Mouse (Mus musculus) kidney, postnatal 0 days (tissue): ENCODE measurements around the gene Arfip1. TPM values are rescaled to one million over a fixed set of nuclear protein-coding genes. Genes with fewer than 3 reads are reported as not detected.

Experiments
- ATAC-seq: fragments of 200-750 bp; cut with Nextera tagmentation; replicated peaks from 2 replicates; pipeline ENCODE4 v1.8.0; 2017; ENCODE audit warnings: low read depth, moderate number of reproducible peaks, moderate TSS enrichment, moderate library complexity; ENCODE audit not compliant: low FRiP score
- DNase-seq: peaks from one replicate; pipeline ENCODE4 v3.0.0-alpha.2; 2016; ENCODE audit warnings: low spot score
- H3K27ac ChIP-seq: fragments of 300-500 bp; sonication (generic); 2 replicates; pipeline ENCODE4 v1.5.1; 2014; ENCODE audit warnings: mild to moderate bottlenecking
- H3K27me3 ChIP-seq: fragments of 300-500 bp; sonication (generic); 2 replicates; pipeline ENCODE4 v1.6.1; 2014; ENCODE audit warnings: low read length, mixed read lengths; ENCODE audit not compliant: insufficient read depth
- H3K36me3 ChIP-seq: fragments of 300-500 bp; sonication (generic); 2 replicates; pipeline ENCODE4 v1.6.1; 2014; ENCODE audit warnings: low read length, mixed read lengths; ENCODE audit not compliant: insufficient read depth
- H3K4me1 ChIP-seq: fragments of 300-500 bp; sonication (generic); replicated peaks from 2 replicates; pipeline ENCODE4 v1.6.1; 2014; ENCODE audit warnings: antibody characterized with exemption, low read length, mixed read lengths; ENCODE audit not compliant: insufficient read depth
- H3K4me2 ChIP-seq: fragments of 300-500 bp; sonication (generic); 2 replicates; pipeline ENCODE4 v1.6.1; 2014; ENCODE audit warnings: mild to moderate bottlenecking, low read length, moderate library complexity, mixed read lengths
- H3K4me3 ChIP-seq: fragments of 300-500 bp; sonication (generic); replicated peaks from 2 replicates; pipeline ENCODE4 v1.5.1; 2014; ENCODE audit warnings: low read depth, low read length
- H3K9ac ChIP-seq: fragments of 300-500 bp; sonication (generic); 2 replicates; pipeline ENCODE4 v1.6.1; 2014; ENCODE audit warnings: low read depth, low read length
- H3K9me3 ChIP-seq: fragments of 300-500 bp; sonication (generic); replicated peaks from 2 replicates; pipeline ENCODE4 v1.6.1; 2016; ENCODE audit warnings: low read length, inconsistent platforms, mixed read lengths
- CTCF ChIP-seq: IDR thresholded peaks from 2 replicates; pipeline ENCODE4 v1.5.1; 2016; ENCODE audit warnings: antibody characterized with exemption, low read depth, mild to moderate bottlenecking, moderate library complexity
- WGBS: fragments of 180-500 bp; shearing (Covaris S2); extraction: QIAGEN DNeasy Blood & Tissue Kit; methylation state at CpG from one replicate; pipeline ENCODE4 v1.1.7; 2014; 5-methylcytosine and 5-hydroxymethylcytosine counted together
- polyA plus RNA-seq: library from polyadenylated mRNA; unstranded; fragments of >200 nt; fragmentation: Nextera tagmentation; extraction: Ambion mirVana; gene quantifications from 2 replicates; pipeline ENCODE4 v1.2.1, GENCODE M21; 2015

Arfip1 gene
- polyA plus RNA-seq, 1 experiment from 2014 or later: 62.7 TPM

DNA sequence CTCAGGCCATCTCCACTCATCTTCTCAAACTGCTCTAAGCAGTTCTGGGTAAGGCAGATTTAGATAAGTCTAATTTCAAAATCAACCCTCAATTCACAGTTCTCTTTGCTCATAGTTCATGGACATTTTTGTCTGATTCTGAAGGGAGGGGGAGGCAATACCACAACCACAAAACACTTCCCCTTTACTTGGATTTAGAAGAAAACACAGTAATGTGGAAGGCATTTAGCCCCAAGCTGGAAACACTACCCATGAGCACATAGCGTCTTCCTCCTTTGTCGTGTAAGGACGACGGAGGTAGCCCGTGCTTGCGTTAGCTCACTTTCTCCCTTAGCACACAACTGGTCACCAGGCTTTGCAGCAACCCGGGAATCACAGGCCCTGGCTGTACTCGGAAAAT is 78.1 kb downstream of the Arfip1 start:
- no peak for TF ChIP-seq CTCF
- WGBS: 92% methylated on average over 8 of the region's 8 CpGs
- no peaks in the 10 kb centered on the region for H3K27me3 ChIP-seq
- no peak overlapping the region for H3K4me2 ChIP-seq
- H3K4me3 ChIP-seq: no peak overlapping the region
- H3K9me3 ChIP-seq: no peaks in the 10 kb centered on the region
- ATAC-seq (no peak), DNase-seq (no peak)
- no peaks in the 10 kb centered on the region for H3K4me1 ChIP-seq
- H3K9ac ChIP-seq: no peak overlapping the region
- 0 out of 2 replicates have a peak, but pooled peaks cover 3% of the 10 kb centered on the region for H3K36me3 ChIP-seq
- no peak overlapping the region for H3K27ac ChIP-seq

DNA sequence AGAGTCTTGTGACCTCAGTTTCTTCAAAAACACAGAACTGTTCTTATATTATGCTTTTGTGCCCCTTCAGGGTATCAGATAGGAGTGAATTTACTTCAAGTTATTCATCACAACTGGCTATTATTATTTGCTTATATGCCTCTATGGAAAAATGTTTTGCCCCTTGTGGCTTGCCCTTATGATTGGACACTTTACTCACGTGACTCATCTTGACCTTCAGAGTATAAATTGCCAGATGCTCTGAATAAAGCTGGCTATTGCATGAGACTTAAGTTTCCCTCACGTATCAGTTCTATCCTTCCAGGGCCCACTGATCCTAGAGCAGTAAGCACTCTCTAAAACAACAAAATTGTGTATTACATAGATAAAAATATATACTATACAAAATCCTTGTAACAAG is 80.3 kb downstream of the Arfip1 start:
- Histone ChIP-seq H3K27me3 (no peaks in the 10 kb centered on the region), H3K36me3 (no peaks in the 10 kb centered on the region), H3K9ac (no peak overlapping the region), H3K4me1 (no peaks in the 10 kb centered on the region), H3K27ac (no peak overlapping the region), H3K9me3 (no peaks in the 10 kb centered on the region), H3K4me3 (no peak overlapping the region), H3K4me2 (no peak overlapping the region)
- no peak for DNase-seq
- TF ChIP-seq CTCF: no peak
- no peak for ATAC-seq
- 53% methylated on average over 2 of the region's 2 CpGs for WGBS

DNA sequence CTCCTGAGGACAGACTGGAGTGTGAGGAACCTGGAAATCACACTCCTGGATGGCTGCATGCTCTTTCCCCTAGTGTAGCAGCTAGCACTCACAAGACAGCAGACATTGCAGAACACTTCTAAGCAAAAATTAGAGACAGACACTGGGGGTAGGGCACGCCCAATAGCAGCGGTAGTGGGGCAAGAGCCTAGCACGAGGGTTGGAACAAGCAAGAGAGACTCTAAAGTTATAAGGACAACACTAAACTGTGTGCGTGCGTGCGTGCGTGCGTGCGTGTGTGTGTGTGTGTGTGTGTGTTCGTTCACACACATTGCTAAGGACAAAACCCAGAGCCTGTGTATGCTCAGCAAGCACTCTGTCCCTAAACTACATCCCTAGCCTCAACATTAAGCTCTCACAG is 81.9 kb downstream of the Arfip1 start:
- TF ChIP-seq CTCF: no peak
- Histone ChIP-seq H3K27me3 (no peaks in the 10 kb centered on the region), H3K9ac (no peak overlapping the region), H3K36me3 (no peaks in the 10 kb centered on the region; the same call in 1 of the 2 replicates), H3K4me3 (no peak overlapping the region), H3K27ac (no peak overlapping the region), H3K4me2 (no peak overlapping the region), H3K4me1 (no peaks in the 10 kb centered on the region), H3K9me3 (no peaks in the 10 kb centered on the region)
- DNase-seq: no peak
- 91% methylated on average over 10 of the region's 10 CpGs for WGBS
- no peak for ATAC-seq

DNA sequence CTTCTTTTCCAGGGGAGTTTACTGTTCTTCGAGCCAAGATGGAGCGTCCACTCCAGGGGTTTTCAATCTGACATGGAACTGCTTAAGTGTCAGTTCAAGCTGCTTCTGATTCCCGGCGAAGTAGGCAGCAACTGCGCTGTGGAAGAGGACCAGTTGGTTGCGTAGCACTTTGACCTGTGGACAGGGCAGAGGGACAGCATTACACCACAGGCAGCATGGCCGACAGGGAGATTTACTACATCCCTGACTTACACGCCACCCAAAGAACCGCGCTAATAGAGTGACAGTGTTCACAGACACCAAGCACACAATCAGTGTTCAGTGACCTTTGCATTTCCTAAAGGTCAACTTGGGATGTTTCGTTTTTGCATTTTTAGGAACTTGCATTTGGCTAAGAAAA is 84.7 kb downstream of the Arfip1 start:
- 49% methylated on average over 11 of the region's 11 CpGs for WGBS
- ATAC-seq (no peak; the same call in 1 of the 2 replicates), DNase-seq (no peak)
- Histone ChIP-seq H3K36me3 (no peaks in the 10 kb centered on the region; the same call in 1 of the 2 replicates), H3K27me3 (no peaks in the 10 kb centered on the region), H3K9me3 (no peaks in the 10 kb centered on the region), H3K4me3 (no peak overlapping the region), H3K27ac (no peak overlapping the region), H3K4me2 (no peak overlapping the region), H3K9ac (no peak overlapping the region), H3K4me1 (no peaks in the 10 kb centered on the region)
- TF ChIP-seq CTCF: no peak

DNA sequence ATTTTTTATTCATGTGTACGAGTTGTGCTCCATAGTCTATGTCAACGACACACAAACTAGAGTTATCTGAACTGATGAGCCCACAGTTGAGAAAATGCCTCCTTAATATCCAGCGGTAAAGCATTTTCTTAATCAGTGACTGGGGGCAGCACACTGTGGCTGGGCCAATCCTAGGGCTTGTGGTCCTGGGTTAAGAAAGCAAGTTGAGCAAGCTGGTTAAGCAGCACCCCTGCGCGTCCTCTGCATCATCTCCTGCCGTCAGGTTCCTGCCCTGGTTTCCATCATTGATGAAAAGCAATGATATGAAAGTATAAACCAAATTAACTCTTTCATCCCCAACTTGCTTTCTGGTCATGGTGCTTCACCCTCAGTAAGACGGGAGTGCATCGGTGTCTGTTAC is 89.8 kb downstream of the Arfip1 start:
- no peaks in the 10 kb centered on the region for H3K9me3 ChIP-seq
- H3K9ac ChIP-seq: no peak overlapping the region
- H3K4me3 ChIP-seq: no peak overlapping the region
- H3K27me3 ChIP-seq: no peaks in the 10 kb centered on the region
- no peak for TF ChIP-seq CTCF
- no peaks in the 10 kb centered on the region for H3K4me1 ChIP-seq
- ATAC-seq (no peak), DNase-seq (no peak)
- no peak overlapping the region for H3K27ac ChIP-seq
- 91% methylated on average over 8 of the region's 8 CpGs for WGBS
- H3K4me2 ChIP-seq: no peak overlapping the region
- H3K36me3 ChIP-seq: no peaks in the 10 kb centered on the region; the same call in 1 of the 2 replicates

DNA sequence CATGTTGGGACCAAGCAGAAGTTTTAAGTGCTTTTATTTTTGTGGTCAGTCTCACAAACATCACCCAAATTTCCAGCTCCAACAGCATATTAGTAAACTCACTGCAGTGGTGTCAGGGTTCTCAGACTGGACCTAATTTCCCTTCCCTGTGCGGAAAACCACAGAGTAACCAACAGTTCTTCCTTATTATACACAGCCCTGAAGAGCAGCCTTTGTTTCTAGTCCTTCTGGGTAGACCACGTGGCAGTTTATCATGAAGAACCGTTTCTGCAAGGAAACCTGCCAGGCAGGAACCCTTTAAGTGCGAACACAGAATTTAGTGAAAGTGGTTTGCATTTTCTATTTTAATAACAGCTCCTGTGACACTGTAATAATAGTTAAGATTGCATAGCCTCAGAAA is 90.3 kb downstream of the Arfip1 start:
- no peak for ATAC-seq
- DNase-seq: no peak
- no peaks in the 10 kb centered on the region; the same call in 1 of the 2 replicates for H3K36me3 ChIP-seq
- TF ChIP-seq CTCF: no peak
- H3K4me2 ChIP-seq: no peak overlapping the region
- H3K27ac ChIP-seq: no peak overlapping the region
- no peak overlapping the region for H3K9ac ChIP-seq
- no peaks in the 10 kb centered on the region for H3K4me1 ChIP-seq
- no peak overlapping the region for H3K4me3 ChIP-seq
- no peaks in the 10 kb centered on the region for H3K9me3 ChIP-seq
- H3K27me3 ChIP-seq: no peaks in the 10 kb centered on the region
- WGBS: 79% methylated on average over 4 of the region's 4 CpGs

DNA sequence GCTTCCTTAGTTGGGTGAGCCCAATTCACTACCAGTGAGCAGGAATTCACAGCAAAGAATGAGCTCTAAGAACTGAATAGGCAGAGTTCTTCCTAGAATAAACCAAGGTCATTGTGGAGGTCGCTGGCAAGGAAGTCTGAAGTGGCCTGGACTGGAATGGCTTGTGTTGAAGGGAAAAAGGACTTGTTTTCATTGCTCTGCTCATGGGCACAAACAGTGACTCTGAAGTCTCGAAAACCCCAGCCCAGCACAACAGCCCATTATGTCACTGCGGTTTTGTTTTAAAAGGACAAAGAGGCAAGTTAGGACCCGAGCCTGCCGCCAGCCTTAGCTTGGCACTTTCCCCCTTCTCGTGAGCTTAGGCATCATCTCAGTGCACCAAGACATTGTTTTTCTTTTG is 93.7 kb downstream of the Arfip1 start:
- 77% methylated on average over 6 of the region's 6 CpGs for WGBS
- Histone ChIP-seq H3K4me2 (no peak overlapping the region), H3K27ac (no peak overlapping the region), H3K4me3 (no peak overlapping the region), H3K9me3 (no peaks in the 10 kb centered on the region), H3K27me3 (no peaks in the 10 kb centered on the region), H3K36me3 (no peaks in the 10 kb centered on the region), H3K9ac (no peak overlapping the region), H3K4me1 (no peaks in the 10 kb centered on the region)
- TF ChIP-seq CTCF: no peak
- ATAC-seq (no peak), DNase-seq (no peak)
